Mouse (Mus musculus): ENCODE data around the gene Agap1.

- TF ChIP-seq POLR2A (IDR thresholded peaks at IDR 0.05; ENCODE audit: borderline replicate concordance, extremely low read depth, insufficient read depth, insufficient read length, poor library complexity, severe bottlenecking) (no peak), CTCF (IDR thresholded peaks at IDR 0.05; ENCODE audit: borderline replicate concordance, extremely low read depth, insufficient read depth, insufficient read length) (no peak)
Measured at GRCm38 (mm10) chr1:89689544-89690212, 235.1 kb downstream of the Agap1 start.

Measured in brain, embryonic 14.5 days (tissue).